Mouse (Mus musculus): ENCODE data around the gene Alg13. TPM values are rescaled to one million over a fixed set of nuclear protein-coding genes. Genes with fewer than 3 reads are reported as not detected.
A peak's percentile ranks its signal among the peaks of the same experiment; 100 is the strongest.

The Alg13 gene
- total and polyA plus RNA-seq, 3 experiments, result 36.5 to 51.4 TPM; not detected in 1

DNA sequence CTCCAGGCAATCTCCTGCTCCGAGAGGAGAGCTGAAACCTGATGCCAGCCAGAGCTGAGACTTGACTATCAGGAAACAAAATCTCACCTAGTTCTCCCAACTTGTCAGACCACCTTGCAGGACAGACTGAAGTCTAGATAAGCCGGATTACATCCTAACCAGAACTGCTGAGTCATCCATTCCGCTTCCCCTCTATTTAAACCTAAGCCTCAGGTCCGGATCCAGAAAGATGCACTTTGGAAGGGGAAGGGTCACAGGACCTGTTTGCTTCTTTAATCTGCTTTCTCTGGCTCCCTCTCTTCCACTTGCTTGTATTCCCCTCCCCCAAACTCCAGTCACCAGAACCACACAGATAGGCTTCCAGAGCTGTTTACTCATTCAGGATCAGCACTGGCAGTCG is 2.6 kb upstream of the Alg13 start:
- H3K36me3 ChIP-seq (ENCODE audit: control insufficient read depth in 1 of 2, insufficient read depth in 2 of 2, low read length in 2 of 2), result peaks cover 0 to 12% of the 10 kb centered on the region in 2 experiments; a peak in 2 of 4 replicates
- H3K79me2 ChIP-seq (ENCODE audit: control insufficient read depth, insufficient read depth, low read length, poor library complexity), result peaks cover 13% of the 10 kb centered on the region
- TF ChIP-seq MXI1 (IDR thresholded peaks at IDR 0.05; ENCODE audit: low read depth, low read length) (no peak), EP300 (IDR thresholded peaks at IDR 0.05; ENCODE audit: low read depth in 1 of 2, low read length in 2 of 2) (peak in 1 of 2 experiments; percentile 50; a peak in 2 of 4 replicates), POLR2AphosphoS2 (IDR thresholded peaks at IDR 0.05; ENCODE audit: low read length) (no peak), TBP (IDR thresholded peaks at IDR 0.05; ENCODE audit: low read depth, low read length) (no peak), USF1 (IDR thresholded peaks at IDR 0.05; ENCODE audit: low read depth, low read length) (no peak), POLR2A (IDR thresholded peaks at IDR 0.05; ENCODE audit: control insufficient read depth in 1 of 2, insufficient read depth in 1 of 2, low read depth in 1 of 2, low read length in 2 of 2, poor library complexity in 1 of 2) (no peak), JUND (IDR thresholded peaks at IDR 0.05; ENCODE audit: low read depth, low read length) (no peak), BHLHE40 (IDR thresholded peaks at IDR 0.05; ENCODE audit: borderline replicate concordance, low read depth, low read length) (no peak), TCF12 (IDR thresholded peaks at IDR 0.05; ENCODE audit: low read depth, low read length) (no peak), KAT2A (conservative IDR thresholded peaks at IDR 0.05; ENCODE audit: low read depth, low read length) (no peak), MYB (IDR thresholded peaks at IDR 0.05; ENCODE audit: low read depth, low read length) (no peak), MAX (IDR thresholded peaks at IDR 0.05; ENCODE audit: low read length) (no peak), MAFK (IDR thresholded peaks at IDR 0.05; ENCODE audit: borderline replicate concordance, low read depth, low read length) (peak; percentile 82), SIN3A (IDR thresholded peaks at IDR 0.05; ENCODE audit: low read length) (no peak), SMC3 (IDR thresholded peaks at IDR 0.05; ENCODE audit: low read depth, low read length) (no peak), ZNF384 (IDR thresholded peaks at IDR 0.05; ENCODE audit: low read depth, low read length) (no peak), GABPA (IDR thresholded peaks at IDR 0.05; ENCODE audit: low read depth, low read length) (0 out of 2 replicates have a peak, but pooled peaks have one; percentile 49)
- no peak overlapping the region for H3K4me3 ChIP-seq (ENCODE audit: control insufficient read depth in 1 of 2, insufficient read depth in 1 of 2, low read depth in 2 of 2, low read length in 2 of 2)
- H3K9ac ChIP-seq (ENCODE audit: control insufficient read depth, low read depth, low read length, poor library complexity, severe bottlenecking), result no peak overlapping the region
- H3K27me3 ChIP-seq (ENCODE audit: control insufficient read depth in 1 of 2, insufficient read depth in 2 of 2, low read length in 2 of 2), result no peaks in the 10 kb centered on the region
- H3K9me3 ChIP-seq (replicated peaks; ENCODE audit: insufficient read depth, low read length), result no peaks in the 10 kb centered on the region
- DNase-seq (ENCODE audit: low read depth, low spot score), result peak; percentile 40
- no peak overlapping the region for H3K27ac ChIP-seq (ENCODE audit: control insufficient read depth, low read depth, low read length)
- H3K4me1 ChIP-seq (ENCODE audit: control insufficient read depth in 1 of 2, insufficient read depth in 2 of 2, low read length in 2 of 2), result peaks cover 3 to 13% of the 10 kb centered on the region in 2 experiments; a peak in 3 of 4 replicates

DNA sequence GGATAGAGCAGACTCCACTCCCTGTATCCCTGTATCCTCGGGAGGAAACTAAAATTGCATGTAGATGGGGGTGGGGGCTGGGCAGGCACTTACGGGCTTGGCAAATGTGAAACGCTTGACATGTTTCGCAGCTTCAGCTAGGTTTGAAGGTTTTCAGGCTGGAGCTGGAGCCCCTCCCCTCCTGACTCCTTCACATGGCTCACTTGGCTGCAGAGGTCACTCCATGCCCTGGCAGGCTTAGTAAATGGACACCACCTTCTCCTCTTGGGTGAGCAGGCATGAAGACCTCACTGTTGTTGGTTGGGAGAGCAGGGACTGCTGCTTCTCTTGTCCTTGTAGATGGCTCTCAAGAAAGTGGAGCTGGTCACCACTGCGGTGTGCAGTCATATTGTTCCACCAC is 1.6 kb upstream of the Alg13 start:
- no peaks in the 10 kb centered on the region for H3K27me3 ChIP-seq (ENCODE audit: control insufficient read depth in 1 of 2, insufficient read depth in 2 of 2, low read length in 2 of 2)
- no peak for TF ChIP-seq NRF1 (IDR thresholded peaks at IDR 0.05; ENCODE audit: insufficient read depth, low read depth, low read length, poor library complexity, severe bottlenecking)
- TF ChIP-seq CHD2 (IDR thresholded peaks at IDR 0.05; ENCODE audit: low read length), result no peak
- no peak for TF ChIP-seq CHD1 (IDR thresholded peaks at IDR 0.05; ENCODE audit: low read depth, low read length)
- no peak for TF ChIP-seq TBP (IDR thresholded peaks at IDR 0.05; ENCODE audit: low read depth, low read length)
- no peak for TF ChIP-seq NELFE (IDR thresholded peaks at IDR 0.05; ENCODE audit: low read depth, low read length)
- no peak for TF ChIP-seq MAX (IDR thresholded peaks at IDR 0.05; ENCODE audit: low read length)
- DNase-seq (ENCODE audit: low read depth, low spot score), result no peak
- no peak overlapping the region for H3K27ac ChIP-seq (ENCODE audit: control insufficient read depth, low read depth, low read length)
- H3K79me2 ChIP-seq (ENCODE audit: control insufficient read depth, insufficient read depth, low read length, poor library complexity), result peaks cover 13% of the 10 kb centered on the region
- no peak overlapping the region for H3K9ac ChIP-seq (ENCODE audit: control insufficient read depth, low read depth, low read length, poor library complexity, severe bottlenecking)
- H3K36me3 ChIP-seq (ENCODE audit: control insufficient read depth in 1 of 2, insufficient read depth in 2 of 2, low read length in 2 of 2), result peaks cover 0 to 12% of the 10 kb centered on the region in 2 experiments; a peak in 3 of 4 replicates
- H3K4me1 ChIP-seq (ENCODE audit: control insufficient read depth in 1 of 2, insufficient read depth in 2 of 2, low read length in 2 of 2), result peaks cover 3 to 13% of the 10 kb centered on the region in 2 experiments; a peak in 3 of 4 replicates
- H3K9me3 ChIP-seq (replicated peaks; ENCODE audit: insufficient read depth, low read length), result no peaks in the 10 kb centered on the region
- no peak overlapping the region for H3K4me3 ChIP-seq (ENCODE audit: control insufficient read depth in 1 of 2, insufficient read depth in 1 of 2, low read depth in 2 of 2, low read length in 2 of 2)

All from MEL (cell line).